7 mouse cellular contexts compared by ENCODE assay signal in the genomic region with DNA sequence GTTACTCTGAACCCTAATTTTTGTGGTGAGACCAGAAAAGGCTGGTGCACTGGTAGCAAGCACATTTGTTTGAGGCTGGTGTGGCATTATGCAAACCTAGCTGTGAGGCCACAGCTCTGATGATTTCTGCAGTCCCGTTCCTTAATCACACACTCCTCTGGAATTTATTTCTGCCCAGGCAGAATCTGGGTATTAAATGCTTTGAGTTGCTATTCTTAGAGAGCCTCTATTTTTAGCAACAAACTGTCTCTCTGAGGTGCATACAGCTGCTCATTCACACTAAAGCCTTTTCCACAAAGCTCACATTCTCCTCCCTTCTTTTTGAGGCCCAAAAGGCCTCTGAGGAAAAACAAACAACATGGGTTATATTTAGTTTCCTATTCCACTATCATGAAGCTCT. TPM values are rescaled to one million over a fixed set of nuclear protein-coding genes. Genes with fewer than 3 reads are reported as not detected.
DNase-seq lines count a peak whose midpoint lies in the region; ATAC-seq and TF ChIP-seq lines count a peak whose summit lies in the region.

No protein-coding gene starts in this region.

- no peaks in the 10 kb centered on the region for H3K9me3 ChIP-seq in stomach, embryonic 14.5 days (ENCODE audit: control insufficient read depth, low read depth, low read length)
- no peaks in the 10 kb centered on the region for H3K9me3 ChIP-seq in stomach, postnatal 0 days (ENCODE audit: control insufficient read depth, low read length)
- H3K9me3 ChIP-seq in heart, embryonic 13.5 days, result no peaks in the 10 kb centered on the region

- no peak overlapping the region for H3K4me2 ChIP-seq in stomach, embryonic 14.5 days (replicated peaks; ENCODE audit: low read depth, low read length)
- no peak overlapping the region for H3K4me2 ChIP-seq in stomach, postnatal 0 days (replicated peaks; ENCODE audit: low read depth)
- H3K4me2 ChIP-seq in heart, embryonic 13.5 days, result peak overlapping the region; percentile 40

- ATAC-seq in stomach, embryonic 14.5 days (ENCODE audit: insufficient number of reproducible peaks, insufficient read depth, low FRiP score, low read depth), result peak; percentile 46; the same call in 1 of the 2 replicates
- no peak for ATAC-seq in stomach, postnatal 0 days (ENCODE audit: low FRiP score, low TSS enrichment)
- peak; percentile 54; the same call in 1 of the 2 replicates for ATAC-seq in heart, embryonic 13.5 days (ENCODE audit: extremely low read depth, insufficient number of reproducible peaks, low FRiP score, low TSS enrichment)

- no peak for TF ChIP-seq EP300 in stomach, postnatal 0 days (optimal IDR thresholded peaks at IDR 0.05)

- no peaks in the 10 kb centered on the region for H3K4me1 ChIP-seq in kidney, adult 2 months (ENCODE audit: control insufficient read depth, insufficient read depth, low read length)
- H3K4me1 ChIP-seq in stomach, embryonic 14.5 days (ENCODE audit: control insufficient read depth, insufficient read depth, low read length), result peaks cover 5% of the 10 kb centered on the region
- H3K4me1 ChIP-seq in stomach, postnatal 0 days (replicated peaks; ENCODE audit: control insufficient read depth, insufficient read depth), result no peaks in the 10 kb centered on the region
- H3K4me1 ChIP-seq in heart, embryonic 13.5 days, result peaks cover 40% of the 10 kb centered on the region

- no peaks in the 10 kb centered on the region for H3K36me3 ChIP-seq in kidney, adult 2 months (ENCODE audit: control insufficient read depth, insufficient read depth, low read length)
- no peaks in the 10 kb centered on the region for H3K36me3 ChIP-seq in stomach, embryonic 14.5 days (ENCODE audit: control insufficient read depth, insufficient read depth, low read length)
- no peaks in the 10 kb centered on the region for H3K36me3 ChIP-seq in stomach, postnatal 0 days (ENCODE audit: control insufficient read depth, insufficient read depth, low read length)
- H3K36me3 ChIP-seq in heart, embryonic 13.5 days, result no peaks in the 10 kb centered on the region

- peak; percentile 15 for DNase-seq in kidney, adult 2 months
- DNase-seq in kidney, adult 18-20 months, result no peak
- no peak for DNase-seq in stomach, postnatal 0 days (ENCODE audit: low spot score)
- DNase-seq in urinary bladder, postnatal 36 days (ENCODE audit: low spot score in 2 of 2), result no peak
- no peak for DNase-seq in thymus, postnatal 4 days

- TF ChIP-seq POLR2A in kidney, adult 2 months (IDR thresholded peaks at IDR 0.05; ENCODE audit: low read depth, low read length), result no peak

- WGBS in kidney, adult 2 months, result 9% methylated on average over 1 of the region's 1 CpGs
- 0% methylated on average over 1 of the region's 1 CpGs for WGBS in stomach, embryonic 14.5 days
- WGBS in stomach, postnatal 0 days, result 3% methylated on average over 1 of the region's 1 CpGs
- 15% methylated on average over 1 of the region's 1 CpGs for WGBS in heart, embryonic 13.5 days

- no peak for TF ChIP-seq CTCF in kidney, adult 2 months (conservative IDR thresholded peaks at IDR 0.05; ENCODE audit: insufficient read depth, insufficient read length, low read depth, low read length)
- TF ChIP-seq CTCF in stomach, postnatal 0 days (IDR thresholded peaks at IDR 0.05; ENCODE audit: low read depth), result no peak

- H3K27me3 ChIP-seq in kidney, adult 2 months (replicated peaks; ENCODE audit: control insufficient read depth, insufficient read depth, low read length), result no peaks in the 10 kb centered on the region
- no peaks in the 10 kb centered on the region for H3K27me3 ChIP-seq in stomach, embryonic 14.5 days (ENCODE audit: control insufficient read depth, insufficient read depth, low read length)
- no peaks in the 10 kb centered on the region for H3K27me3 ChIP-seq in stomach, postnatal 0 days (ENCODE audit: control insufficient read depth, insufficient read depth, low read length)
- H3K27me3 ChIP-seq in heart, embryonic 13.5 days (replicated peaks), result no peaks in the 10 kb centered on the region

- H3K9ac ChIP-seq in stomach, embryonic 14.5 days (replicated peaks; ENCODE audit: low read depth, low read length), result no peak overlapping the region
- H3K9ac ChIP-seq in stomach, postnatal 0 days (ENCODE audit: low read length), result no peak overlapping the region
- H3K9ac ChIP-seq in heart, embryonic 13.5 days, result 0 out of 2 replicates have a peak overlapping the region, but pooled peaks have one; percentile 25

- H3K27ac ChIP-seq in kidney, adult 2 months (ENCODE audit: insufficient read depth, low read depth, low read length), result no peak overlapping the region
- H3K27ac ChIP-seq in stomach, embryonic 14.5 days (ENCODE audit: low read length), result no peak overlapping the region; the same call in 1 of the 2 replicates
- H3K27ac ChIP-seq in stomach, postnatal 0 days (replicated peaks), result no peak overlapping the region
- H3K27ac ChIP-seq in heart, embryonic 13.5 days (replicated peaks), result peak overlapping the region; percentile 94

- no peak overlapping the region for H3K4me3 ChIP-seq in kidney, adult 2 months (ENCODE audit: insufficient read depth, low read depth, low read length)
- H3K4me3 ChIP-seq in stomach, embryonic 14.5 days (ENCODE audit: low read depth, low read length), result no peak overlapping the region
- no peak overlapping the region for H3K4me3 ChIP-seq in stomach, postnatal 0 days (ENCODE audit: low read depth, low read length)
- H3K4me3 ChIP-seq in heart, embryonic 13.5 days, result no peak overlapping the region

RNA-seq across cellular contexts. Expression of a gene that starts 33.0 kb away (rescaled TPM):
- polyA plus RNA-seq in kidney, adult 2 months (2012; rRNA removed), result 0.03 TPM in 1 of 2 replicates, not detected in the other
- polyA plus RNA-seq in stomach, embryonic 14.5 days (2014; fragmentation: Nextera tagmentation; extraction: Ambion mirVana), result 20.3 and 22.5 TPM in 2 replicates
- polyA plus RNA-seq in stomach, postnatal 0 days (2015; fragmentation: Nextera tagmentation; extraction: Ambion mirVana), result 6.2 and 6.9 TPM in 2 replicates
- 33.4 and 34.4 TPM in 2 replicates for polyA plus RNA-seq in heart, embryonic 13.5 days (2015; fragmentation: Nextera tagmentation; extraction: Ambion mirVana)
